Comparison of ENCODE assay signal across 7 mouse cellular contexts in the genomic region with DNA sequence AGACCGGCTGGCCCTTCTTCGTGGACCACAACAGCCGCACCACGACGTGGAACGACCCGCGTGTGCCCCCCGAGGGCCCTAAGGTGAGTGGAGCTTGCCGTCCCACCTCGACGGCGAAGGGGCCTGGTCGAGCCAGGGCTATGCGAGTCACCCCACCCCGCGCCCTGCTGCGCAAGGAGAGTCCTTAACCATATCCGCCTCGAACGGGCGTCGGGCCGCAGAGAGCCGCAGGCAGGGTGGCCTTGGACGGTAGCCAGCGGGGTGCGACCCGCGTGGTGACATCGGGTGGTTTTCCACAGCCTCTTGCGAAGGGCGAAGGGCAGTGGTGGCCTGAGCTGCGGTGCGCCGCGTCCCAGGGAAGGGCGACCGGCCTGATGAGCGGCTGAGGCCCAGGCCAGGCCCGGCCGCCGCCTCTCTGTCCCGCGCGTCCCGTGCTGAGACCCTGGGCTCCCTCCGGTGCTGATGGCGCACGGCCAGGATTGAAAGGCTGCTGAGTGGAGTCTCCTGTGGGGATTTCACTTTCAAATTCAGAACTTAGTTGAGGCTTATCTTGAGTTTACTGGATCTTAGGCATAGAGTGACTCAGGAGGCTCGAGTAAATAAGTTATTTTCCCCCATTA. TPM values are rescaled to one million over a fixed set of nuclear protein-coding genes. Genes with fewer than 3 reads are reported as not detected.
A peak's percentile ranks its signal among the peaks of the same experiment; 100 is the strongest.
DNase-seq lines count a peak whose midpoint lies in the region; ATAC-seq and TF ChIP-seq lines count a peak whose summit lies in the region.

No protein-coding gene starts in this region.

- H3K27me3 ChIP-seq in Patski = no peaks in the 10 kb centered on the region
- peaks cover 18% of the 10 kb centered on the region for H3K27me3 ChIP-seq in forebrain, embryonic 16.5 days (replicated peaks; ENCODE audit: control insufficient read depth, insufficient read depth, low read length)
- peaks cover 11% of the 10 kb centered on the region for H3K27me3 ChIP-seq in hindbrain, embryonic 11.5 days (ENCODE audit: control insufficient read depth, insufficient read depth, low read length)
- H3K27me3 ChIP-seq in limb, embryonic 11.5 days (ENCODE audit: control insufficient read depth, insufficient read depth, low read length) = no peaks in the 10 kb centered on the region
- peaks cover 42% of the 10 kb centered on the region for H3K27me3 ChIP-seq in midbrain, embryonic 10.5 days (ENCODE audit: low read depth, poor library complexity, severe bottlenecking)
- peaks cover 8% of the 10 kb centered on the region for H3K27me3 ChIP-seq in spleen, adult 2 months (ENCODE audit: control insufficient read depth, insufficient read depth, low read length)

- ATAC-seq in Patski = peak; percentile 70
- ATAC-seq in forebrain, embryonic 16.5 days = peak; percentile 45
- ATAC-seq in hindbrain, embryonic 11.5 days (ENCODE audit: low FRiP score) = peak; percentile 60
- peak; percentile 33; the same call in 1 of the 2 replicates for ATAC-seq in limb, embryonic 11.5 days (ENCODE audit: insufficient number of reproducible peaks, low FRiP score, low TSS enrichment, low read depth)

- TF ChIP-seq POLR2A in spleen, adult 2 months (IDR thresholded peaks at IDR 0.05; ENCODE audit: low read depth, low read length) = no peak

- DNase-seq in Patski (ENCODE audit: low read depth, low spot score) = no peak
- peak; percentile 31 to 55 for DNase-seq in cerebellum, adult 18-20 months
- DNase-seq in hindbrain, embryonic 11.5 days (ENCODE audit: low spot score) = peak; percentile 68
- DNase-seq in limb, embryonic 11.5 days (ENCODE audit: low spot score) = peak; percentile 70
- peak; percentile 65 for DNase-seq in midbrain, embryonic 10.5 days (ENCODE audit: low spot score)
- peak in 1 of 2 experiments; percentile 16 for DNase-seq in spleen, adult 2 months (ENCODE audit: low read depth in 1 of 2, low spot score in 2 of 2)

- POLR2A ChIA-PET in Patski (lab: Charles Lee) = interaction anchor here (0.6 to 1.9 kb wide), 6 partner anchors 15 to 166 kb away, joined by 3 to 5 read pairs (median 3); no protein-coding TSS in a partner anchor

- CTCF ChIA-PET in Patski (lab: Charles Lee) = interaction anchor here (1.7 kb wide), 1 partner anchor 50 kb away, joined by 8 read pairs; no protein-coding TSS in a partner anchor

- no peak for TF ChIP-seq CTCF in Patski (IDR thresholded peaks at IDR 0.05)
- TF ChIP-seq CTCF in spleen, adult 2 months (IDR thresholded peaks at IDR 0.05; ENCODE audit: extremely low read depth, insufficient read depth, insufficient read length, insufficient replicate concordance) = no peak

- peaks cover 14% of the 10 kb centered on the region for H3K4me1 ChIP-seq in forebrain, embryonic 16.5 days (replicated peaks; ENCODE audit: control insufficient read depth, insufficient read depth, low read length)
- H3K4me1 ChIP-seq in hindbrain, embryonic 11.5 days (replicated peaks; ENCODE audit: control insufficient read depth, insufficient read depth, low read length) = no peaks in the 10 kb centered on the region; the same call in 1 of the 2 replicates
- H3K4me1 ChIP-seq in limb, embryonic 11.5 days (ENCODE audit: control insufficient read depth, insufficient read depth, low read length) = peaks cover 8% of the 10 kb centered on the region
- H3K4me1 ChIP-seq in midbrain, embryonic 10.5 days = peaks cover 28% of the 10 kb centered on the region
- H3K4me1 ChIP-seq in spleen, adult 2 months (ENCODE audit: control insufficient read depth, insufficient read depth, insufficient read length) = peaks cover 7% of the 10 kb centered on the region

- H3K27ac ChIP-seq in forebrain, embryonic 16.5 days (ENCODE audit: low read length) = no peak overlapping the region; the same call in 1 of the 2 replicates
- H3K27ac ChIP-seq in hindbrain, embryonic 11.5 days (ENCODE audit: low read depth, low read length) = 0 out of 2 replicates have a peak overlapping the region, but pooled peaks have one; percentile 4
- peak overlapping the region; percentile 57 for H3K27ac ChIP-seq in limb, embryonic 11.5 days (replicated peaks; ENCODE audit: low read depth, low read length)
- peak overlapping the region; percentile 83 for H3K27ac ChIP-seq in midbrain, embryonic 10.5 days (replicated peaks)
- peak overlapping the region; percentile 79 for H3K27ac ChIP-seq in spleen, adult 2 months (ENCODE audit: insufficient read depth, low read length)

- peak overlapping the region; percentile 51 for H3K9ac ChIP-seq in forebrain, embryonic 16.5 days (replicated peaks; ENCODE audit: low read depth, low read length)
- H3K9ac ChIP-seq in hindbrain, embryonic 11.5 days (ENCODE audit: low read depth, low read length) = peak overlapping the region; percentile 57
- H3K9ac ChIP-seq in limb, embryonic 11.5 days (ENCODE audit: low read length) = peak overlapping the region; percentile 79

- peak overlapping the region; percentile 60 for H3K4me2 ChIP-seq in forebrain, embryonic 16.5 days (ENCODE audit: low read length)
- H3K4me2 ChIP-seq in hindbrain, embryonic 11.5 days (replicated peaks; ENCODE audit: low read depth, low read length) = peak overlapping the region; percentile 58
- H3K4me2 ChIP-seq in limb, embryonic 11.5 days (ENCODE audit: low read depth, severe bottlenecking) = peak overlapping the region; percentile 92

- H3K36me3 ChIP-seq in forebrain, embryonic 16.5 days (ENCODE audit: control insufficient read depth, insufficient read depth) = no peaks in the 10 kb centered on the region
- no peaks in the 10 kb centered on the region for H3K36me3 ChIP-seq in hindbrain, embryonic 11.5 days (ENCODE audit: control insufficient read depth, insufficient read depth, low read length)
- H3K36me3 ChIP-seq in limb, embryonic 11.5 days (ENCODE audit: control insufficient read depth, insufficient read depth, low read length) = no peaks in the 10 kb centered on the region
- no peaks in the 10 kb centered on the region for H3K36me3 ChIP-seq in midbrain, embryonic 10.5 days
- no peaks in the 10 kb centered on the region for H3K36me3 ChIP-seq in spleen, adult 2 months (ENCODE audit: control insufficient read depth, insufficient read depth, low read length)

- H3K4me3 ChIP-seq in forebrain, embryonic 16.5 days (replicated peaks; ENCODE audit: low read length) = peak overlapping the region; percentile 45
- peak overlapping the region; percentile 41 for H3K4me3 ChIP-seq in hindbrain, embryonic 11.5 days (ENCODE audit: low read depth, low read length)
- peak overlapping the region; percentile 49 for H3K4me3 ChIP-seq in limb, embryonic 11.5 days (ENCODE audit: low read depth, low read length)
- peak overlapping the region; percentile 61 for H3K4me3 ChIP-seq in midbrain, embryonic 10.5 days
- peak overlapping the region; percentile 70 for H3K4me3 ChIP-seq in spleen, adult 2 months (ENCODE audit: extremely low read depth, insufficient read depth, insufficient read length)

- WGBS in forebrain, embryonic 16.5 days = 2% methylated on average over 51 of the region's 51 CpGs
- WGBS in hindbrain, embryonic 11.5 days = 2% methylated on average over 47 of the region's 51 CpGs
- WGBS in limb, embryonic 11.5 days = 1% methylated on average over 51 of the region's 51 CpGs
- 2% methylated on average over 51 of the region's 51 CpGs for WGBS in midbrain, embryonic 10.5 days
- 8% methylated on average over 50 of the region's 51 CpGs for WGBS in spleen, adult 2 months

- in situ Hi-C loops in Patski (cut with MboI; ENCODE audit: low pct_unique_long_range_greater_than_20kb) = loop anchor here (5.0 to 10.0 kb wide), 2 partner anchors 58 to 151 kb away; no protein-coding TSS in a partner anchor

- H3K9me3 ChIP-seq in forebrain, embryonic 16.5 days (ENCODE audit: control insufficient read depth, low read length) = no peaks in the 10 kb centered on the region
- no peaks in the 10 kb centered on the region for H3K9me3 ChIP-seq in hindbrain, embryonic 11.5 days (ENCODE audit: control insufficient read depth, low read length)
- no peaks in the 10 kb centered on the region for H3K9me3 ChIP-seq in limb, embryonic 11.5 days (ENCODE audit: control insufficient read depth, low read length)
- H3K9me3 ChIP-seq in midbrain, embryonic 10.5 days (replicated peaks) = no peaks in the 10 kb centered on the region

RNA-seq across cellular contexts. Expression of gene Bag3, which starts 0.7 kb away (rescaled TPM):
- polyA plus RNA-seq in Patski (2021) = 56.0 TPM
- polyA plus RNA-seq in forebrain, embryonic 16.5 days (2015; fragmentation: Nextera tagmentation; extraction: Ambion mirVana) = 1.5 and 1.8 TPM in 2 replicates
- polyA plus RNA-seq in hindbrain, embryonic 11.5 days (2014; fragmentation: Nextera tagmentation; extraction: Ambion mirVana) = 4.3 and 5.6 TPM in 2 replicates
- polyA plus RNA-seq in limb, embryonic 11.5 days (2014; fragmentation: Nextera tagmentation; extraction: Ambion mirVana) = 9.9 and 10.2 TPM in 2 replicates
- 6.4 and 7.2 TPM in 2 replicates for polyA plus RNA-seq in midbrain, embryonic 10.5 days (2016; fragmentation: Nextera tagmentation; extraction: Ambion mirVana)
- polyA plus RNA-seq in spleen, adult 2 months (2012; rRNA removed) = 8.8 and 12.9 TPM in 2 replicates
